Mouse (Mus musculus): ENCODE data around the gene Stab1.

DNA sequence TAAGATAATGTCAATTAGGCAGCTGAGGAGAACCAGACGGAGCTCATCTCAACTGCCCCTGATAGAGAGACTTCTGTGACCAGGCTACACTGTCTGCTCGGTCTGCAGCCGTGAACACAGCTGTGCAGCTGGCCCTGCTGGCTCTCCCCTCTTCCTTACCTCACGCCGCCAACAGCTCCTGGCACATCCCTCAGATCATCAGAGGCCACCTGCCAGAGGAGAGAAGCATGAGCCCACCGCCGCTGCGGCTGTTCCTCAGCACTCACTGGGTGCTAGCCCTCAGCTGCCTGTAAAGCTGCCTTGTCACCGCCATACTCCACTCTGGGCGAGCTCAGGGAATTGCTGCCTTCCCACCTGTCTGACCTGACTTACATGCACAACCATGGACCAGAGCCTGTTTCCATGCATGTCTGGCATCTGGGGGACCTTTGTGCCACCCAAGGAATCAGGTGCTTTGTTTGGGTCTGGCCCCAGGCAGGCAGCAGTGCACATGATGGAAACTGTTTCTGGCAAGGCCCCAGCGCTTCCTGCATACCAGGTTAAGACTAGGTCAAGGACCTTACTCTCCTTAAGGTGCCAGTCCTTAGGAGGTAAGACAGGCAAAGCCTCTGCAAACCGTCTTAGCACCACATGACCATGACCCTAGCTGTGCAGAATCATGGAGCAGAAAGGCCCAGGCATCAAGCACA is 11.4 kb upstream of the Stab1 start:
- TF ChIP-seq POLR2AphosphoS2 (IDR thresholded peaks at IDR 0.05; ENCODE audit: insufficient read length, low read depth) (peak; percentile 1), POLR2A (IDR thresholded peaks at IDR 0.05; ENCODE audit: insufficient read length, low read depth) (peak; percentile 26), USF1 (IDR thresholded peaks at IDR 0.05; ENCODE audit: low read depth) (no peak), E2F4 (IDR thresholded peaks at IDR 0.05; ENCODE audit: insufficient read depth) (no peak), TCF3 (IDR thresholded peaks at IDR 0.05; ENCODE audit: insufficient read length, low read depth) (no peak), MAX (IDR thresholded peaks at IDR 0.05; ENCODE audit: low read depth) (no peak), MYOD1 (IDR thresholded peaks at IDR 0.05; ENCODE audit: control insufficient read depth in 1 of 3, insufficient read length in 2 of 3, low read depth in 2 of 3) (peak in 2 of 3 experiments; percentile 5 to 7), MYOG (IDR thresholded peaks at IDR 0.05; ENCODE audit: control insufficient read depth in 1 of 3, insufficient read depth in 1 of 3, insufficient read length in 2 of 3, low read depth in 2 of 3) (peak in 1 of 3 experiments; percentile 24), SRF (IDR thresholded peaks at IDR 0.05; ENCODE audit: control insufficient read depth, insufficient read length, low read depth) (no peak), TCF12 (IDR thresholded peaks at IDR 0.05; ENCODE audit: insufficient read depth, poor library complexity, severe bottlenecking) (no peak)

Measured in myocyte (in vitro differentiated cells).